Mouse (Mus musculus) cortical plate, adult 2 months (tissue): ENCODE results near the gene Top2a. TPM values are rescaled to one million over a fixed set of nuclear protein-coding genes. Genes with fewer than 3 reads are reported as not detected.

ENCODE experiments used
- H3K27ac ChIP-seq: fragments of 200-500 bp; 2 replicates; pipeline ENCODE4 v1.5.1; 2012; ENCODE audit warnings: low read length, control low read depth, inconsistent platforms; ENCODE audit not compliant: insufficient read depth
- H3K4me1 ChIP-seq: fragments of 200-500 bp; 2 replicates; pipeline ENCODE4 v1.6.1; 2011; ENCODE audit warnings: low read length; ENCODE audit not compliant: control insufficient read depth, insufficient read depth
- H3K4me3 ChIP-seq: fragments of 200-500 bp; 2 replicates; pipeline ENCODE4 v1.5.1; 2011; ENCODE audit warnings: mild to moderate bottlenecking, low read length, control low read depth; ENCODE audit not compliant: insufficient read depth
- CTCF ChIP-seq: fragments of 200-500 bp; IDR thresholded peaks from 2 replicates; pipeline ENCODE4 v1.5.1; 2011; ENCODE audit warnings: mild to moderate bottlenecking, control low read depth, low read length; ENCODE audit not compliant: insufficient read depth; ENCODE audit errors: extremely low read depth
- POLR2A ChIP-seq: fragments of 200-500 bp; IDR thresholded peaks from 2 replicates; pipeline ENCODE4 v1.6.1; 2011; ENCODE audit warnings: mild to moderate bottlenecking, low read length, control low read depth; ENCODE audit not compliant: insufficient read depth; ENCODE audit errors: extremely low read depth
- polyA plus RNA-seq: library from polyadenylated mRNA; depleted of rRNA; stranded (reverse); fragments of >200 nt; gene quantifications from 2 replicates; pipeline ENCODE4 v1.2.3, GENCODE M21; 2012

Top2a gene
- polyA plus RNA-seq, 1 experiment, result 1.8 TPM

- Histone ChIP-seq H3K4me1 (no peaks in the 10 kb centered on the region; the same call in 1 of the 2 replicates), H3K27ac (peak overlapping the region; percentile 78; the same call in 1 of the 2 replicates), H3K4me3 (peak overlapping the region; percentile 43)
- TF ChIP-seq CTCF, result no peak
These were observed 18.1 kb upstream of the Top2a start for GRCm38 (mm10) chr11:99041841-99042780.

GRCm38 (mm10) chr11:99041051-99041729 is 17.2 kb upstream of the Top2a start, which contains the start of gene Igfbp4:
TSS of gene Igfbp4 (plus strand) at chr11:99041244.
- H3K4me3 ChIP-seq, result peak within 1 kb of the TSS; percentile 43
- H3K27ac ChIP-seq, result peak within 1 kb of the TSS; percentile 78; the same call in 1 of the 2 replicates
- H3K4me1 ChIP-seq, result no peaks in the 10 kb centered on the region; the same call in 1 of the 2 replicates
- TF ChIP-seq CTCF, result no peak

GRCm38 (mm10) chr11:99040346-99040974 is 16.5 kb upstream of the Top2a start:
- H3K27ac ChIP-seq, result no peak overlapping the region
- no peaks in the 10 kb centered on the region; the same call in 1 of the 2 replicates for H3K4me1 ChIP-seq
- TF ChIP-seq CTCF (peak; percentile 45), POLR2A (no peak)
- peak overlapping the region; percentile 43 for H3K4me3 ChIP-seq

GRCm38 (mm10) chr11:99039782-99040181 is 15.8 kb upstream of the Top2a start:
- TF ChIP-seq CTCF (peak; percentile 90), POLR2A (no peak)
- Histone ChIP-seq H3K27ac (no peak overlapping the region), H3K4me1 (no peaks in the 10 kb centered on the region; the same call in 1 of the 2 replicates), H3K4me3 (peak overlapping the region; percentile 43; the same call in 1 of the 2 replicates)

GRCm38 (mm10) chr11:99036254-99036653 is 12.3 kb upstream of the Top2a start:
- Histone ChIP-seq H3K4me1 (no peaks in the 10 kb centered on the region; the same call in 1 of the 2 replicates), H3K27ac (no peak overlapping the region), H3K4me3 (no peak overlapping the region)
- TF ChIP-seq POLR2A (no peak), CTCF (no peak)

GRCm38 (mm10) chr11:99035350-99035749 is 11.4 kb upstream of the Top2a start:
- Histone ChIP-seq H3K4me1 (no peaks in the 10 kb centered on the region; the same call in 1 of the 2 replicates), H3K4me3 (no peak overlapping the region), H3K27ac (no peak overlapping the region)
- TF ChIP-seq POLR2A, result no peak
- TF ChIP-seq CTCF, result peak; percentile 37

GRCm38 (mm10) chr11:99026899-99027440 is 3.0 kb upstream of the Top2a start:
- H3K4me1 ChIP-seq, result no peaks in the 10 kb centered on the region

GRCm38 (mm10) chr11:99025878-99026277 is 1.9 kb upstream of the Top2a start:
- TF ChIP-seq POLR2A (no peak), CTCF (no peak)
- Histone ChIP-seq H3K4me1 (no peaks in the 10 kb centered on the region), H3K27ac (no peak overlapping the region), H3K4me3 (no peak overlapping the region)

More at GRCm38 (mm10) chr11:99026899-99027440, 3.0 kb upstream of the Top2a start:
- Histone ChIP-seq H3K4me3 (no peak overlapping the region), H3K27ac (no peak overlapping the region)
- no peak for TF ChIP-seq CTCF
- TF ChIP-seq POLR2A, result no peak
